ENCODE assay signal across 22 mouse cellular contexts in the genomic region with DNA sequence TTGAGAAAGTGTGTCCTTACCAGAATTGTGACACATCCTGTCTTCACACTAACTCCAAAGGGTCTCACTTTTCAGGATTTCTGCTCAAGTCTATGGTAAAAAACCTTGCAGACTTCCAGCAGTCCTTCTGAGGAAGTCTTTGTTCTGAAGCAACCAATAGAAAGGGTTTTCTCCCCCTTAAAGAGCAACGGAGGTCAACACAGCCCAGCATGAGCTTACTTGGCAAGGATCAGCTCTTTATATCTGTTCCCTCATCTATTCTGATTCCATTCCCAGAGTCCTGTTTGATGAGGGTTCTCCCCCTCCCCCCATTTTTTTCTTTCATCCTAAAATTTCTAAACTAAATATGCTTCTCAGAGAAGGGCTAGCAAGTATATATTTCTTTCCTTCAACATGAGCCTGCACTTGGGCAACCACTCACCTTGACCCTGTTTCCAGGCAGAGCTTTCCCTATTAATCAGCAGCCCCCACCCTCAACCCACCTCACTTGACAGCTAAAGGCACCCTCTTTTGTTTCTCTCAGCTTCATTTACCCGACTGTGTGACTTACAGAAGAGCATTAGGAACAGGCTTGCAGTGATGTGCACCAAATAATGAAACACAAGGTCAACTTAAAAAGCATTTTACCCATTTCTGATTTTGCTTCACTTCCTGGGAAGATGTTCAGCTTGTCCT.
DNase-seq lines count a peak whose midpoint lies in the region; ATAC-seq lines count a peak whose summit lies in the region.
"Had no signal": no experiment of that assay in that cellular context is flagged by ENCODE, and none has a peak within 500 bp of the region (broad histone marks: within the 10 kb centered on the region; RNA-seq: fewer than 3 reads in every experiment).

No protein-coding gene starts in this region.

- no peak overlapping the region for H3K4me3 ChIP-seq in forebrain, embryonic 12.5 days (replicated peaks)
- no peak overlapping the region for H3K4me3 ChIP-seq in forebrain, embryonic 15.5 days
- no peak overlapping the region for H3K4me3 ChIP-seq in midbrain, embryonic 10.5 days
- no peak overlapping the region for H3K4me3 ChIP-seq in midbrain, embryonic 16.5 days (ENCODE audit: low read depth, low read length)
- H3K4me3 ChIP-seq in midbrain, embryonic 11.5 days (ENCODE audit: low read depth, low read length): no peak overlapping the region
- H3K4me3 ChIP-seq: embryonic facial prominence, embryonic 13.5 days; heart, embryonic 10.5 days; hindbrain, embryonic 12.5 days; limb, embryonic 13.5 days; neural tube, embryonic 13.5 days had no signal

- H3K4me1 ChIP-seq in forebrain, embryonic 12.5 days: peaks cover 7% of the 10 kb centered on the region
- 0 out of 2 replicates have a peak, but pooled peaks cover 3% of the 10 kb centered on the region for H3K4me1 ChIP-seq in forebrain, embryonic 15.5 days
- H3K4me1 ChIP-seq in midbrain, embryonic 10.5 days: peaks cover 21% of the 10 kb centered on the region
- H3K4me1 ChIP-seq in midbrain, embryonic 16.5 days (ENCODE audit: control insufficient read depth, insufficient read depth, low read length): peaks cover 3% of the 10 kb centered on the region; the same call in 1 of the 2 replicates
- peaks cover 5% of the 10 kb centered on the region for H3K4me1 ChIP-seq in midbrain, embryonic 11.5 days (ENCODE audit: control insufficient read depth, insufficient read depth, low read length)
- H3K4me1 ChIP-seq: embryonic facial prominence, embryonic 13.5 days; heart, embryonic 10.5 days; limb, embryonic 13.5 days had no signal

- WGBS in forebrain, embryonic 12.5 days: 3% methylated on average over 2 of the region's 2 CpGs
- WGBS in forebrain, embryonic 15.5 days: 4% methylated on average over 2 of the region's 2 CpGs
- WGBS in midbrain, embryonic 10.5 days: 5% methylated on average over 2 of the region's 2 CpGs
- WGBS in midbrain, embryonic 16.5 days: 4% methylated on average over 2 of the region's 2 CpGs
- 0% methylated on average over 2 of the region's 2 CpGs for WGBS in midbrain, embryonic 11.5 days

- H3K9me3 ChIP-seq in forebrain, embryonic 12.5 days: no peaks in the 10 kb centered on the region
- no peaks in the 10 kb centered on the region for H3K9me3 ChIP-seq in forebrain, embryonic 15.5 days
- no peaks in the 10 kb centered on the region for H3K9me3 ChIP-seq in midbrain, embryonic 10.5 days (replicated peaks)
- H3K9me3 ChIP-seq in midbrain, embryonic 16.5 days (replicated peaks; ENCODE audit: control insufficient read depth, low read length, poor library complexity, severe bottlenecking): no peaks in the 10 kb centered on the region
- no peaks in the 10 kb centered on the region for H3K9me3 ChIP-seq in midbrain, embryonic 11.5 days (ENCODE audit: control insufficient read depth, low read length)
- H3K9me3 ChIP-seq: embryonic facial prominence, embryonic 13.5 days; heart, embryonic 10.5 days; hindbrain, embryonic 12.5 days; limb, embryonic 13.5 days; neural tube, embryonic 13.5 days had no signal

- H3K27me3 ChIP-seq in forebrain, embryonic 12.5 days: no peaks in the 10 kb centered on the region
- H3K27me3 ChIP-seq in forebrain, embryonic 15.5 days: no peaks in the 10 kb centered on the region
- H3K27me3 ChIP-seq in midbrain, embryonic 10.5 days (ENCODE audit: low read depth, poor library complexity, severe bottlenecking): no peaks in the 10 kb centered on the region
- no peaks in the 10 kb centered on the region for H3K27me3 ChIP-seq in midbrain, embryonic 16.5 days (ENCODE audit: control insufficient read depth, insufficient read depth, low read depth, low read length)
- no peaks in the 10 kb centered on the region for H3K27me3 ChIP-seq in midbrain, embryonic 11.5 days (ENCODE audit: control insufficient read depth, insufficient read depth, low read length)
- H3K27me3 ChIP-seq: CH12.LX; embryonic facial prominence, embryonic 13.5 days; hindbrain, embryonic 12.5 days; limb, embryonic 13.5 days; neural tube, embryonic 13.5 days had no signal

- H3K27ac ChIP-seq in forebrain, embryonic 12.5 days: 0 out of 2 replicates have a peak overlapping the region, but pooled peaks have one; percentile 36
- H3K27ac ChIP-seq in forebrain, embryonic 15.5 days (replicated peaks): no peak overlapping the region
- H3K27ac ChIP-seq in midbrain, embryonic 10.5 days (replicated peaks): peak overlapping the region; percentile 43
- no peak overlapping the region for H3K27ac ChIP-seq in midbrain, embryonic 16.5 days (ENCODE audit: low read length)
- H3K27ac ChIP-seq in midbrain, embryonic 11.5 days (ENCODE audit: low read depth, low read length): no peak overlapping the region
- H3K27ac ChIP-seq: embryonic facial prominence, embryonic 13.5 days; heart, embryonic 10.5 days; hindbrain, embryonic 12.5 days; limb, embryonic 13.5 days; liver, embryonic 14.5 days; neural tube, embryonic 13.5 days had no signal

- DNase-seq in midbrain, embryonic 10.5 days (ENCODE audit: low spot score): peak; percentile 25
- DNase-seq in midbrain, embryonic 11.5 days (ENCODE audit: low spot score, missing footprints): no peak
- no peak for DNase-seq in spleen, adult 12 weeks (ENCODE audit: low spot score)
- DNase-seq in right cerebral cortex, adult 2 months (ENCODE audit: low spot score in 2 of 2): no peak
- DNase-seq: cerebellum, adult 2 months; cerebellum, postnatal 36 days; gastrocnemius, postnatal 36 days; kidney, postnatal 10 days; right cerebral cortex, adult 18-20 months; thymus, postnatal 4 days had no signal

- 0 out of 2 replicates have a peak, but pooled peaks have one; percentile 55 for ATAC-seq in forebrain, embryonic 12.5 days (ENCODE audit: low FRiP score)
- ATAC-seq in forebrain, embryonic 15.5 days (replicated peaks): no peak
- no peak for ATAC-seq in midbrain, embryonic 16.5 days
- peak; percentile 88 for ATAC-seq in midbrain, embryonic 11.5 days (ENCODE audit: low FRiP score)
- ATAC-seq: intestine, postnatal 0 days; lung, postnatal 0 days had no signal

- no peak overlapping the region for H3K9ac ChIP-seq in forebrain, embryonic 12.5 days
- no peak overlapping the region for H3K9ac ChIP-seq in forebrain, embryonic 15.5 days (replicated peaks)
- no peak overlapping the region for H3K9ac ChIP-seq in midbrain, embryonic 16.5 days (ENCODE audit: low read depth, low read length)
- no peak overlapping the region for H3K9ac ChIP-seq in midbrain, embryonic 11.5 days (ENCODE audit: low read length)
- H3K9ac ChIP-seq: embryonic facial prominence, embryonic 13.5 days; hindbrain, embryonic 12.5 days; limb, embryonic 13.5 days; liver, embryonic 14.5 days; neural tube, embryonic 13.5 days had no signal

- H3K36me3 ChIP-seq in forebrain, embryonic 12.5 days (replicated peaks): no peaks in the 10 kb centered on the region
- no peaks in the 10 kb centered on the region for H3K36me3 ChIP-seq in forebrain, embryonic 15.5 days
- no peaks in the 10 kb centered on the region for H3K36me3 ChIP-seq in midbrain, embryonic 10.5 days
- no peaks in the 10 kb centered on the region for H3K36me3 ChIP-seq in midbrain, embryonic 16.5 days (ENCODE audit: control insufficient read depth, insufficient read depth, low read length)
- H3K36me3 ChIP-seq in midbrain, embryonic 11.5 days (ENCODE audit: control insufficient read depth, insufficient read depth, low read length): no peaks in the 10 kb centered on the region
- H3K36me3 ChIP-seq: embryonic facial prominence, embryonic 13.5 days; heart, embryonic 10.5 days; hindbrain, embryonic 12.5 days; limb, embryonic 13.5 days; neural tube, embryonic 13.5 days had no signal

- no peak overlapping the region for H3K4me2 ChIP-seq in forebrain, embryonic 12.5 days
- no peak overlapping the region for H3K4me2 ChIP-seq in forebrain, embryonic 15.5 days (replicated peaks)
- no peak overlapping the region for H3K4me2 ChIP-seq in midbrain, embryonic 16.5 days (ENCODE audit: low read length)
- no peak overlapping the region for H3K4me2 ChIP-seq in midbrain, embryonic 11.5 days
- H3K4me2 ChIP-seq: embryonic facial prominence, embryonic 13.5 days; hindbrain, embryonic 12.5 days; limb, embryonic 13.5 days; neural tube, embryonic 13.5 days had no signal

Comparison
In these comparisons a context has a peak if more than half of its experiments do, and no peak if none do; other contexts are left out.
1. ATAC-seq: peak in forebrain, embryonic 12.5 days (single experiment) and midbrain, embryonic 11.5 days (single experiment); none in forebrain, embryonic 15.5 days (single experiment) and midbrain, embryonic 16.5 days (single experiment).
2. H3K27ac ChIP-seq: peak in forebrain, embryonic 12.5 days (single experiment) and midbrain, embryonic 10.5 days (single experiment); none in forebrain, embryonic 15.5 days (single experiment), midbrain, embryonic 16.5 days (single experiment) and midbrain, embryonic 11.5 days (single experiment).